ENCODE assay signal across 12 mouse cellular contexts in the genomic region with DNA sequence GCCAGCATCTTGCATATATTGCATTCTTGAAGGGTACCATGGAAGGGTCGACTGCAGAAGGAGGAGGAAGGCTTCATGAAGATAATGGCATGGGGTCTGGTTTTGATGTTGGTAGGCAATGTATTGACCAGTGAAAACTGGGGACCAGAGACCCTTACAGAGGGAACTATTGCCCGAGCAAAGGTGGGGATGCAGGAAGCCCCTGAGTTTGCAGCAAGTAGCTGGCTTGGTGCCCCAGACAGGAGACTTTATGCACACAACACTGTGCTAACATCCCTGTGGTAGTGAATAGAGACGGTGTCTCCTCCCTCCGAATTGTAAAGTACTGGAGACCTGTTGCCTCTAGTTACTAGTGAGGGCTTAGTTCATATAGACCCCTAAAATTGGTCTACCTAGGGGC. TPM values are rescaled to one million over a fixed set of nuclear protein-coding genes. Genes with fewer than 3 reads are reported as not detected.
DNase-seq lines count a peak whose midpoint lies in the region; ATAC-seq and TF ChIP-seq lines count a peak whose summit lies in the region.
"Had no signal": no experiment of that assay in that cellular context is flagged by ENCODE, and none has a peak within 500 bp of the region (broad histone marks: within the 10 kb centered on the region; RNA-seq: fewer than 3 reads in every experiment).

No protein-coding gene starts in this region.

- no peak for ATAC-seq in heart, embryonic 13.5 days (ENCODE audit: extremely low read depth, insufficient number of reproducible peaks, low FRiP score, low TSS enrichment)
- ATAC-seq in embryonic facial prominence, embryonic 13.5 days (ENCODE audit: insufficient number of reproducible peaks, insufficient read depth, low FRiP score, low TSS enrichment, low read depth), result no peak
- no peak for ATAC-seq in hindbrain, postnatal 0 days
- no peak for ATAC-seq in midbrain, embryonic 15.5 days (replicated peaks)

- peak overlapping the region; percentile 92; the same call in 1 of the 2 replicates for H3K27ac ChIP-seq in heart, embryonic 13.5 days (replicated peaks)
- H3K27ac ChIP-seq in embryonic facial prominence, embryonic 13.5 days, result no peak overlapping the region
- H3K27ac ChIP-seq in hindbrain, postnatal 0 days, result no peak overlapping the region
- H3K27ac ChIP-seq in midbrain, embryonic 15.5 days, result no peak overlapping the region
- H3K27ac ChIP-seq: kidney, postnatal 0 days; lung, embryonic 15.5 days had no signal

- peaks cover 19% of the 10 kb centered on the region for H3K4me1 ChIP-seq in heart, embryonic 13.5 days
- H3K4me1 ChIP-seq in embryonic facial prominence, embryonic 13.5 days, result peaks cover 19% of the 10 kb centered on the region
- H3K4me1 ChIP-seq in hindbrain, postnatal 0 days (ENCODE audit: insufficient read depth, low read length), result peaks cover 6% of the 10 kb centered on the region; the same call in 1 of the 2 replicates
- H3K4me1 ChIP-seq in midbrain, embryonic 15.5 days, result peaks cover 13% of the 10 kb centered on the region

- WGBS in heart, embryonic 13.5 days, result 64% methylated on average over 4 of the region's 4 CpGs
- WGBS in embryonic facial prominence, embryonic 13.5 days, result 68% methylated on average over 4 of the region's 4 CpGs
- WGBS in hindbrain, postnatal 0 days, result 62% methylated on average over 4 of the region's 4 CpGs
- 76% methylated on average over 4 of the region's 4 CpGs for WGBS in midbrain, embryonic 15.5 days

- no peak for DNase-seq in heart, adult 8-10 months (ENCODE audit: low spot score)
- DNase-seq in hindbrain, postnatal 0 days (ENCODE audit: low spot score), result no peak
- no peak for DNase-seq in right cerebral cortex, adult 2 months (ENCODE audit: low spot score in 2 of 2)
- no peak for DNase-seq in spleen, adult 12 weeks (ENCODE audit: low spot score)
- DNase-seq: adrenal gland, postnatal 36 days; cerebellum, adult 8-10 months; thymus, postnatal 14 days had no signal

- peaks cover 3% of the 10 kb centered on the region; the same call in 1 of the 2 replicates for H3K27me3 ChIP-seq in heart, embryonic 13.5 days (replicated peaks)
- H3K27me3 ChIP-seq in embryonic facial prominence, embryonic 13.5 days, result no peaks in the 10 kb centered on the region
- H3K27me3 ChIP-seq in hindbrain, postnatal 0 days (ENCODE audit: insufficient read depth, low read length), result no peaks in the 10 kb centered on the region
- 0 out of 2 replicates have a peak, but pooled peaks cover 3% of the 10 kb centered on the region for H3K27me3 ChIP-seq in midbrain, embryonic 15.5 days (replicated peaks)
- H3K27me3 ChIP-seq: lung, embryonic 15.5 days had no signal

- H3K9me3 ChIP-seq in heart, embryonic 13.5 days, result no peaks in the 10 kb centered on the region
- H3K9me3 ChIP-seq in embryonic facial prominence, embryonic 13.5 days, result no peaks in the 10 kb centered on the region
- H3K9me3 ChIP-seq in hindbrain, postnatal 0 days (ENCODE audit: low read length), result no peaks in the 10 kb centered on the region
- no peaks in the 10 kb centered on the region for H3K9me3 ChIP-seq in midbrain, embryonic 15.5 days
- H3K9me3 ChIP-seq: lung, embryonic 15.5 days had no signal

- H3K4me2 ChIP-seq in heart, embryonic 13.5 days, result peak overlapping the region; percentile 97
- no peak overlapping the region; the same call in 1 of the 2 replicates for H3K4me2 ChIP-seq in embryonic facial prominence, embryonic 13.5 days
- H3K4me2 ChIP-seq in hindbrain, postnatal 0 days (ENCODE audit: low read depth, low read length), result peak overlapping the region; percentile 85
- 0 out of 2 replicates have a peak overlapping the region, but pooled peaks have one; percentile 65 for H3K4me2 ChIP-seq in midbrain, embryonic 15.5 days

- peak overlapping the region; percentile 81 for H3K4me3 ChIP-seq in heart, embryonic 13.5 days
- 0 out of 2 replicates have a peak overlapping the region, but pooled peaks have one; percentile 87 for H3K4me3 ChIP-seq in embryonic facial prominence, embryonic 13.5 days
- H3K4me3 ChIP-seq in hindbrain, postnatal 0 days (ENCODE audit: low read length), result no peak overlapping the region
- H3K4me3 ChIP-seq in midbrain, embryonic 15.5 days, result no peak overlapping the region

- no peaks in the 10 kb centered on the region for H3K36me3 ChIP-seq in heart, embryonic 13.5 days
- no peaks in the 10 kb centered on the region for H3K36me3 ChIP-seq in embryonic facial prominence, embryonic 13.5 days
- H3K36me3 ChIP-seq in hindbrain, postnatal 0 days (ENCODE audit: insufficient read depth, low read length), result no peaks in the 10 kb centered on the region
- no peaks in the 10 kb centered on the region for H3K36me3 ChIP-seq in midbrain, embryonic 15.5 days (replicated peaks)
- H3K36me3 ChIP-seq: lung, embryonic 15.5 days had no signal

- peak overlapping the region; percentile 92 for H3K9ac ChIP-seq in heart, embryonic 13.5 days
- H3K9ac ChIP-seq in embryonic facial prominence, embryonic 13.5 days, result no peak overlapping the region
- H3K9ac ChIP-seq in hindbrain, postnatal 0 days (replicated peaks; ENCODE audit: low read length), result no peak overlapping the region
- H3K9ac ChIP-seq in midbrain, embryonic 15.5 days, result no peak overlapping the region
- H3K9ac ChIP-seq: lung, embryonic 15.5 days had no signal

- no peak for TF ChIP-seq CTCF in hindbrain, postnatal 0 days (IDR thresholded peaks at IDR 0.05; ENCODE audit: low read depth)

RNA-seq across cellular contexts. Expression of a gene that starts 3.0 kb away (rescaled TPM):
- 8.4 and 10.6 TPM in 2 replicates for polyA plus RNA-seq in heart, embryonic 13.5 days (2015; fragmentation: Nextera tagmentation; extraction: Ambion mirVana)
- 1 to 10 TPM; 1.7 to 2.3 (median 2.2) TPM for total RNA-seq in heart, adult 8-10 months (2022)
- 12.7 and 12.9 TPM in 2 replicates for polyA plus RNA-seq in embryonic facial prominence, embryonic 13.5 days (2015; fragmentation: Nextera tagmentation; extraction: Ambion mirVana)
- total RNA-seq in hindbrain, postnatal 0 days (2014; rRNA removed), result 107 and 132 TPM in 2 replicates
- polyA plus RNA-seq in hindbrain, postnatal 0 days (2015; fragmentation: Nextera tagmentation; extraction: Ambion mirVana), result 79.7 and 82.9 TPM in 2 replicates
- 32.3 and 33.0 TPM in 2 replicates for polyA plus RNA-seq in midbrain, embryonic 15.5 days (2015; fragmentation: Nextera tagmentation; extraction: Ambion mirVana)

RNA-seq across cellular contexts. Expression of a gene that starts 35.1 kb away (rescaled TPM):
- polyA plus RNA-seq in heart, embryonic 13.5 days (2015; fragmentation: Nextera tagmentation; extraction: Ambion mirVana), result 0.74 and 1.1 TPM in 2 replicates
- under 1 TPM in 2 of 4 experiments, not detected in 2; 0.25 to 0.50 TPM for total RNA-seq in heart, adult 8-10 months (2022)
- polyA plus RNA-seq in embryonic facial prominence, embryonic 13.5 days (2015; fragmentation: Nextera tagmentation; extraction: Ambion mirVana), result 1.9 and 2.3 TPM in 2 replicates
- 2.0 and 3.4 TPM in 2 replicates for total RNA-seq in hindbrain, postnatal 0 days (2014; rRNA removed)
- polyA plus RNA-seq in hindbrain, postnatal 0 days (2015; fragmentation: Nextera tagmentation; extraction: Ambion mirVana), result 1.7 and 2.2 TPM in 2 replicates
- polyA plus RNA-seq in midbrain, embryonic 15.5 days (2015; fragmentation: Nextera tagmentation; extraction: Ambion mirVana), result 2.7 and 3.2 TPM in 2 replicates

RNA-seq across cellular contexts. Expression of a gene that starts 46.0 kb away (rescaled TPM):
- 13.5 and 13.9 TPM in 2 replicates for polyA plus RNA-seq in heart, embryonic 13.5 days (2015; fragmentation: Nextera tagmentation; extraction: Ambion mirVana)
- 1 to 10 TPM; 4.2 to 5.1 (median 4.4) TPM for total RNA-seq in heart, adult 8-10 months (2022)
- 33.8 and 38.7 TPM in 2 replicates for polyA plus RNA-seq in embryonic facial prominence, embryonic 13.5 days (2015; fragmentation: Nextera tagmentation; extraction: Ambion mirVana)
- total RNA-seq in hindbrain, postnatal 0 days (2014; rRNA removed), result 286 and 304 TPM in 2 replicates
- polyA plus RNA-seq in hindbrain, postnatal 0 days (2015; fragmentation: Nextera tagmentation; extraction: Ambion mirVana), result 71.5 and 77.0 TPM in 2 replicates
- polyA plus RNA-seq in midbrain, embryonic 15.5 days (2015; fragmentation: Nextera tagmentation; extraction: Ambion mirVana), result 65.4 and 67.7 TPM in 2 replicates

RNA-seq across cellular contexts. Expression of a gene that starts 49.9 kb away (rescaled TPM):
- polyA plus RNA-seq in heart, embryonic 13.5 days (2015; fragmentation: Nextera tagmentation; extraction: Ambion mirVana), result 188 and 220 TPM in 2 replicates
- 100 to 1,000 TPM; 108 to 133 (median 121) TPM for total RNA-seq in heart, adult 8-10 months (2022)
- polyA plus RNA-seq in embryonic facial prominence, embryonic 13.5 days (2015; fragmentation: Nextera tagmentation; extraction: Ambion mirVana), result 183 and 186 TPM in 2 replicates
- 579 and 615 TPM in 2 replicates for total RNA-seq in hindbrain, postnatal 0 days (2014; rRNA removed)
- polyA plus RNA-seq in hindbrain, postnatal 0 days (2015; fragmentation: Nextera tagmentation; extraction: Ambion mirVana), result 637 and 643 TPM in 2 replicates
- 617 and 618 TPM in 2 replicates for polyA plus RNA-seq in midbrain, embryonic 15.5 days (2015; fragmentation: Nextera tagmentation; extraction: Ambion mirVana)

RNA-seq across cellular contexts. Expression of a gene that starts 54.6 kb away (rescaled TPM):
- polyA plus RNA-seq in heart, embryonic 13.5 days (2015; fragmentation: Nextera tagmentation; extraction: Ambion mirVana), result 10.9 and 11.6 TPM in 2 replicates
- 1 to 10 TPM; 3.4 to 4.1 (median 3.9) TPM for total RNA-seq in heart, adult 8-10 months (2022)
- polyA plus RNA-seq in embryonic facial prominence, embryonic 13.5 days (2015; fragmentation: Nextera tagmentation; extraction: Ambion mirVana), result 19.2 and 20.2 TPM in 2 replicates
- total RNA-seq in hindbrain, postnatal 0 days (2014; rRNA removed), result 21.2 and 24.8 TPM in 2 replicates
- 13.5 and 14.1 TPM in 2 replicates for polyA plus RNA-seq in hindbrain, postnatal 0 days (2015; fragmentation: Nextera tagmentation; extraction: Ambion mirVana)
- 24.0 and 25.5 TPM in 2 replicates for polyA plus RNA-seq in midbrain, embryonic 15.5 days (2015; fragmentation: Nextera tagmentation; extraction: Ambion mirVana)

Comparison
In these comparisons a context has a peak if more than half of its experiments do, and no peak if none do; other contexts are left out.
1. H3K4me3 ChIP-seq: peak in heart, embryonic 13.5 days (single experiment) and embryonic facial prominence, embryonic 13.5 days (single experiment); none in hindbrain, postnatal 0 days (single experiment) and midbrain, embryonic 15.5 days (single experiment).